Mouse (Mus musculus): ENCODE results near the gene F13a1.

Gene F13a1

GRCm38 (mm10) chr13:37050126-37050525 is at the start of gene F13a1:
Gene F13a1, minus strand, starts transcription at chr13:37050244.
- no peak for DNase-seq (ENCODE audit: low read depth, low spot score)

GRCm38 (mm10) chr13:37091620-37092019 is 41.6 kb upstream of the F13a1 start:
- DNase-seq (ENCODE audit: low read depth, low spot score) = no peak

GRCm38 (mm10) chr13:37089104-37089503 is 39.1 kb upstream of the F13a1 start:
- DNase-seq (ENCODE audit: low read depth, low spot score) = no peak

- no peak for DNase-seq (ENCODE audit: low read depth, low spot score)
These were observed 31.6 kb upstream of the F13a1 start for GRCm38 (mm10) chr13:37081506-37082241.

GRCm38 (mm10) chr13:37071390-37071789 is 21.3 kb upstream of the F13a1 start:
- DNase-seq (ENCODE audit: low read depth, low spot score) = peak; percentile 2

GRCm38 (mm10) chr13:37070824-37071223 is 20.8 kb upstream of the F13a1 start:
- DNase-seq (ENCODE audit: low read depth, low spot score) = no peak

GRCm38 (mm10) chr13:37060810-37061209 is 10.8 kb upstream of the F13a1 start:
- no peak for DNase-seq (ENCODE audit: low read depth, low spot score)

GRCm38 (mm10) chr13:37056662-37057061 is 6.6 kb upstream of the F13a1 start:
- no peak for DNase-seq (ENCODE audit: low read depth, low spot score)

- no peak for DNase-seq (ENCODE audit: low read depth, low spot score)
These were observed 413 bp downstream of the F13a1 start for GRCm38 (mm10) chr13:37049631-37050030.

GRCm38 (mm10) chr13:37049018-37049417 is 1.0 kb downstream of the F13a1 start:
- DNase-seq (ENCODE audit: low read depth, low spot score) = no peak

GRCm38 (mm10) chr13:37045005-37045404 is 5.0 kb downstream of the F13a1 start:
- peak; percentile 10 for DNase-seq (ENCODE audit: low read depth, low spot score)

GRCm38 (mm10) chr13:37034745-37035144 is 15.3 kb downstream of the F13a1 start:
- no peak for DNase-seq (ENCODE audit: low read depth, low spot score)

GRCm38 (mm10) chr13:37025996-37026579 is 24.0 kb downstream of the F13a1 start:
- no peak for DNase-seq (ENCODE audit: low read depth, low spot score)

GRCm38 (mm10) chr13:37021575-37021974 is 28.5 kb downstream of the F13a1 start:
- no peak for DNase-seq (ENCODE audit: low read depth, low spot score)

- DNase-seq (ENCODE audit: low read depth, low spot score) = peak; percentile 72
These were observed 39.3 kb downstream of the F13a1 start for GRCm38 (mm10) chr13:37010771-37011170.

GRCm38 (mm10) chr13:37006224-37006623 is 43.8 kb downstream of the F13a1 start:
- no peak for DNase-seq (ENCODE audit: low read depth, low spot score)

GRCm38 (mm10) chr13:36999210-36999705 is 50.8 kb downstream of the F13a1 start:
- no peak for DNase-seq (ENCODE audit: low read depth, low spot score)

- DNase-seq (ENCODE audit: low read depth, low spot score) = no peak
These were observed 56.5 kb downstream of the F13a1 start for GRCm38 (mm10) chr13:36993593-36993992.

GRCm38 (mm10) chr13:36988392-36988791 is 61.7 kb downstream of the F13a1 start:
- DNase-seq (ENCODE audit: low read depth, low spot score) = no peak

- no peak for DNase-seq (ENCODE audit: low read depth, low spot score)
These were observed 77.0 kb downstream of the F13a1 start for GRCm38 (mm10) chr13:36973016-36973415.

- DNase-seq (ENCODE audit: low read depth, low spot score) = no peak
These were observed 77.8 kb downstream of the F13a1 start for GRCm38 (mm10) chr13:36972226-36972625.

- peak; percentile 78 for DNase-seq (ENCODE audit: low read depth, low spot score)
These were observed 87.1 kb downstream of the F13a1 start for GRCm38 (mm10) chr13:36962926-36963325.

GRCm38 (mm10) chr13:36958996-36959395 is 91.0 kb downstream of the F13a1 start:
- DNase-seq (ENCODE audit: low read depth, low spot score) = no peak
